Mouse (Mus musculus) layer of hippocampus, adult 9-10 months (tissue): ENCODE measurements around the gene Hoxa4.

Experiments used
- DNase-seq: peaks from one replicate; pipeline ENCODE4 v3.0.0; 2022; ENCODE audit warnings: low spot score

Gene Hoxa4

GRCm38 (mm10) chr6:52164626-52165440 is 26.7 kb downstream of the Hoxa4 start, which contains the start of gene Hoxa2:
TSS of gene Hoxa2 (minus strand) at chr6:52164831.
- DNase-seq, result no peak

GRCm38 (mm10) chr6:52164051-52164625 is 27.4 kb downstream of the Hoxa4 start:
- DNase-seq, result no peak

DNA sequence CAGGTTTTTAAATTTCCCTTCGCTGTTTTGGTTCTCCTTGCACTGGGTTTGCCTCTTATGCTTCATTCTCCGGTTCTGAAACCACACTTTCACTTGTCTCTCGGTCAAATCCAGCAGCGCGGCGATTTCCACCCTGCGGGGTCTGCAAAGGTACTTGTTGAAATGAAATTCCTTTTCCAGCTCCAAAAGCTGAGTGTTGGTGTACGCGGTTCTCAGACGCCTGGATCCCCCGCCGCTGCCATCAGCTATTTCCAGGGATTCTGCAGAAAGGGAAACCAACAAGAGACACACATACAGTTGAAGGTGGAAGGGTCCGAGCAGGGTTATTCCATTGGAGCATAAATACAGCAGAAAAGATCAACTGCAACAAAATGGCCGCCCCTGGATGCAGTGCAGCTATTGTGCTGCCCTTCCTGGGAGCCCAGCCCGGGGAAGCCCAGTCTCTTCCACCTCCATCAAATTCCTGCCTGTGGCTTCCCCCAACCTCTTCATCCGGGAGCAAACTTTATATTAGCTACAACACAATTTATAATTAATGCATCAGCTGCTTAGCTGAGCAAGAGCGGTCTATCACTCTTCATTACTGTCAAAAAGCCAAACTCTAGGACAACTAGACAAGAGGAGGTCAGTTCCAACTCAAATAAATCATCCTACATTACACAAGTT is 28.1 kb downstream of the Hoxa4 start:
- no peak for DNase-seq

DNA sequence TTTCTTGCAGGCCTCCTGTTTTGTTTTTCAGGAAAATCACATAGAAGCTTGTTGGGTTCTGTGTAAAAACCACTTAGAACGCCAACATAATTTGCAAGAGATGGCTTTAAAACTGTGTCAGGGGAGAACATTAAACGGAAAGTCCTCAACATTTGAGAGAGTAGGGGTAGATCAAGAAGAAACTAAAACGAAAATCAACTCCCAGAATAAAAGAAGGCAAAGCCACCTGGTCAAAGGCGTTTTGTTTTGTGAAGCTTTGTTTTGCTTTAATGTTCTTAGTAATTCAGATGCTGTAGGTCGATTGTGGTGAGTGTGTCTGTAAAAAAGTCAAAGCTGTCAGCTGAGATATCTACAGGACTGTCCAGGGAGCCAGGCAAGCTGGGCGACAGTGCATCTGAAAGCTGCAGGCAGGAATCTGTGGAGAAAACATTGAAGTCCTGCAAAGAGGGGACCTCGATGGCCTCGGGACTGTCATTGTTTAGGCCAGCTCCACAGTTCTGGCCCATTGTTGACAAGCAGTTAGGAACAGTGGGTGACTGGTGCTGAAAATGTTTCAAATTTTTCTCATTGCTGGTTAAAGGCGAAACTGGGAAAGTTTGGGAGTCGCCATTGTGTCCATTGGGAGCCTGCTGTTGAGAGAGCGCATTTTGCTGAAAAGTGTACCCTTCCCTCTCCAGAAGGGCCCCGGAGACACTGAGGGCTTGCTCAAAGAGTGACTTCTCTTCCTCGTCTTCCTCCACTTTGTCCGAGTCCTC is 28.8 kb downstream of the Hoxa4 start:
- DNase-seq, result no peak

GRCm38 (mm10) chr6:52162093-52162380 is 29.5 kb downstream of the Hoxa4 start:
- no peak for DNase-seq

- no peak for DNase-seq
These were observed 30.0 kb downstream of the Hoxa4 start for GRCm38 (mm10) chr6:52161336-52162092.

GRCm38 (mm10) chr6:52160511-52161335 is 30.8 kb downstream of the Hoxa4 start:
- no peak for DNase-seq

DNA sequence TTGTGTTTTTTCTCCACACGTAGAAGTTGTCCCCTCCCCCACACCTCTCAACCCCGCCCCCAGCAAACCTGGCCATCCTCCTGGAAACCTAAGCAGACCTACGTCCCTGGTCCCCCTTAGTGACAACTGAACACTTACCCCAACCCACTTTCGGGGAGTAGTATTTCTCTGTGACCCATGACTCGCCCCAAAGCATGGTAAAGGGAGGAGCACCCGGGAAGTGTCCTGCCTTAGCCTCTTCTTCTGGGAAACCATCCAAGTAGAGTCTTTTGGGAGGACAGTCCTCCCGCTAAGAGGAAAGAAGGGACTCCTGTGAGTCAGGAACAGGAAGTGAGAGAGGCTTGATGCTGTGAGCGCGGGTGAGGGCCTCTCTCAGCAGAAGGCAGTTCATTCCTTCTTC is 31.6 kb downstream of the Hoxa4 start:
- DNase-seq, result no peak

DNA sequence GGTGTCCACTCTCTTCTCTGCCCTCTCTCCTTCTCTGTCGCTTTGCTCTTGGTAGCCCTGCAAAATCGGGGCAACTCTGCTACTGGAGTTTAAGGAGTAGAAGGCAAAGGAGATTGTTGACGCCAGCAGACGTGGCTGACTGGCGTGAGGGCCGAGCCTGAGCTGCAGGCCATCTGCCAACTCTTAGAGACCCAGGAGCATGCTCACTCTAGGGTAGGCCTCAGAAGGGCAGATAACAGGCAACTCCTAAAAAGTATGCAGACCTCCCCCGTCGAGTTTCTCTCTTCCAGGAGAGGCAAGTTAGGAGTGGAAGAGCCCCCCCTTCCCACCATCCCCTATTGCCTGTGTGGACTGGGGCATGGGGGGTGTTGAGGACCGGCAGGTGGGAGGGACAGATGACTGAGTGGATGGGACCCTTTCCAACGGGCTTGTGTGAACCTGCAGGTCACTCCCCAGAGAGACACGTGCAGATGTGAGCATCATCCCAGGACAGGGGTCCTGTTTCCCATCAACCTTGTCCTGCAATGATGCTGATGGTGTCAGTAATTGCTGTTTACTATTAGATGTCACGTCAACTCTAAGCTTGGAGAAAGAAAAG is 32.3 kb downstream of the Hoxa4 start:
- no peak for DNase-seq

GRCm38 (mm10) chr6:52158276-52159051 is 33.1 kb downstream of the Hoxa4 start, which contains the start of gene Hoxa1:
TSS of gene Hoxa1 (minus strand) at chr6:52158317.
- no peak for DNase-seq

DNA sequence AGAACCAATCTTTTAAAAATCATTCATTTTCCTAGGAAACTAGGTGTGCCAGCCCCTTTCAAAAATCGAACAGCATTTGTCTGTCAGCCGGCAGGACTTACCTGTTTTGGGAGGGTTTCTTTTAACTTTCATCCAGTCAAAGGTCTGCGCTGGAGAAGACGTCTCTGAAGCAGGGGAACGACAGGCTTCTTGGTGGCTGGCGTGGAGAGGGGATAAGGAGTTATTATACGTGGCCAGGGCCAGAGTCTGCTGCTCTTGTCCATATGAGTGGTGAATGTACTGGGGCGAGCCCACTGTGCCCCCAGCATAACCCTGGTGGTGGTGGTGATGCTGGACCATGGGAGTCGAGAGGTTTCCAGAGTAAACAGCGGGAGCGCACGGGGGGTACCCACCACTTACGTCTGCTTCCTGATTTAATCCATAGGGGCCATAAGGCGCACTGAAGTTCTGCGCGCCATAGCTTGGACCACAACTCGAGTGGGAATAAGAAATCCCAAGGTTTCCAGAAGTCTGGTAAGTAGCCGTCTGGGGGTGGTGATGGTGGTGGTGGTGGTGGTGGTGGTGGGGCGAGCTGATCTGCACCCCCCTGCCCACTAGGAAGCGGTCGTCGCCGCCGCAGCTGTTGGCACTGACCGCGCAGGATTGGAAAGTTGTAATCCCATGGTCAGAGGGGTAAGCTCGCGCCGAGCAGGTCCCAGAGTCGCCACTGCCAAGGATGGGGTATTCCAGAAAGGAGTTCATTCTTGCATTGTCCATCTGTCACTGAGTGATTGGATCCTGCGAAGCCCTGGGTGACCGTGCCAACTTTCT is 33.9 kb downstream of the Hoxa4 start:
- DNase-seq, result no peak

DNA sequence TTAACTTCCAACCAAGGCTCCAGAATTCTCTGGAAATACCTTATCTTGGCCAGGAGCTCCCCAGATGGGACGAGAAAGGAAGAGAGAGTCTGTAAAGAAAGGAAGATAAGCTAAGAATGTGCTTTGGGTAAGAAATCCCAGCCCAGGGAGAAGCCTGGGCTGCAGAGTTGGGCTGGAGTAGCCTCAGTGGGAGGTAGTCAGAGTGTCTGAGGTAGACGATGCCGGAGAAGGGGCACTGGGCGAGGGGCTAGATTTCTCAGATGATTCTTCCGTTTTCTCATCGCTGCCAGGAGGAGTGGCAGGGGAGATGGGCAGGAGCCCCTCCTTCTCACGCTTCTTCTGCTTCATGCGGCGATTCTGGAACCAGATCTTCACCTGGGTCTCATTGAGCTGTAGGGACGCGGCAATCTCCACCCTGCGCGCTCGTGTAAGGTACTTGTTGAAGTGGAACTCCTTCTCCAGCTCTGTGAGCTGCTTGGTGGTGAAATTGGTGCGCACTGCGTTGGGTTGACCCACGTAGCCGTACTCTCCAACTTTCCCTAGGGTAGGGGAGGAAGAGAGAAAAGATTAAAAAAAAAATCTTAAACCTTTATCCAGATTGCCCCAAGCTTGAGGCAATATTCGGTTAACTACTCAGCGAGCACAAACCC is 34.9 kb downstream of the Hoxa4 start:
- DNase-seq, result no peak

- no peak for DNase-seq
These were observed 36.1 kb downstream of the Hoxa4 start for GRCm38 (mm10) chr6:52155471-52155870.

DNA sequence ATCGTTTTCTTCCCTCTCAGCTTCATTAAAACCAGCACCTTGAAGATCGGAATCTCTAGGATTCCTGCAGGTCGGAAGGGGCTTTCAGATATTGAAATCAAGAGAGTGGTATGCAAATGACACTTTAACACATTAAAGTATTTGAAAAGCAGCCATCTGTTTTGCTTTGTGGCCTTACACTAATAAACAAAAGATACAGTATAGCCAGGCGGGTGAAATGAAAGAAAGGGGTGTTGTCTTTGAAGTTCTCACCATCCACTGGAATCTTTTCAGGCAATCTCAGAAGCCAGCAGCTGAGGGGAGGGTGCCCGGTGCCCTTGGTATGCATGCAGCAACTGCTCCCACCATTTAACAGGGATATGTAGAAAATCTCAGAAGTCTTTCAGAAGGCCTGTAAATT is 37.5 kb downstream of the Hoxa4 start:
- no peak for DNase-seq

GRCm38 (mm10) chr6:52153270-52153669 is 38.3 kb downstream of the Hoxa4 start:
- DNase-seq, result no peak

DNA sequence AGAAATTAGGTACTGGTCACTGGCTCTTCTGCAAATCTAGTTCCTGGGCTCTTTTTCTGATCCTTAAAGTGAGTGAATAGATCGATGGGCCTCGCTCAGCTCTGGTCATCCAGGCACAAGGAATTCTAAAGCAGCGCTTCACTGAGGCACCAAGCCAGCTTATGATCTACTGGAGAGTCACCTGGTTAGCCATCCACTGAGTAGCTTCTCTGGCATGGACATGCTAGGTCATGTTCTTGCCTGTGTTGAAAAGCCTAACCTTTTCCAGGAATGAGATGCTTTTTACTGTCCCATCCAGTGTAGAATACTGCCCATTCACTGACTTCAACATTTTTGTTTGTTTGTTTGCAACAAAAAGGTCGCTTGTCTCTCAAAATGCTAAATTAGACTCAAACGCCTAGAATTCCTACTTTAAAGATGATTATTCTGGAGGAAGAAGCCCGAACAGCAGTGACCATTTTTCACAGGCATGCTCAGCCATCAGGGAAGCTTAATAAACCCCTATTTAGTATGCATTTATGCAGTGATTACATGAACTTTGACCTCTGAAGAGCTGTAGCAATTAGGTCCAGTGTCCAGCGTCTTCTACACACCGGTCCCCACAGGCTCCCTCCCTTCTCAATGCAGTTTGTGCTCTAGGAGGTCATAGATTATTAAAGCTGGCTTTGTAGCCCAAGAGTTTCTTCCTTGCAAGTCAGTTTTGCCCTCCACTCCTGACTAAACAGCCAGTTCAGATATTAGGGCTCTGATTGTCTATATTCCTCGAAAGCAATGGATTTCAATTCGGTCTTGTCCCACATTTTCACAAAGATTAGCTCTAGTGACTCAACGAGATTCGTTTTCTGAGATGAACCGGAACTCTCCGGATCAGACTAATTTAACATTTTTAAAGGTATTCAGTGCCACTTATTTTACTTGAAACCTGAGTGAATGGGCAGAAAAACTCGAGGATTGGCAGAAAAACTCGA is 39.0 kb downstream of the Hoxa4 start:
- no peak for DNase-seq

DNA sequence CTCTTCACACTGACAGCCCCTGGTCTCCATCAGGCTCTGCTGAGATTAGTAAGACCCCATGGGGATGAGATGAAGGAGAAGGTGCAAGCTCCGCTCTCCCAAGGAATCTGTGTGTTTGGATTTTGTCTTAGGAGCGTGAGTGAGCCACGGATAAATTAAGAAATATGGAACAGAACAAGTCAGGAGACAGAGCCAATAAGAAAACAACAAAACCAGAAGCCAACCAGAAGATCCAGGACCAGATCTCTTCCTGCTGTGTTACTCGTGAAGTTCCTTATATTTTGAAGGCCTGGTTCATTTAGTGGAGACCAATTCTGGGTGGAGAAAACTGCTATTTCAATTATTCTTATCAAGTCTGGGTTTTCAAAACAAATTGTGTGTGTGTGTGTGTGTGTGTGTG is 40.0 kb downstream of the Hoxa4 start:
- no peak for DNase-seq
